Mouse (Mus musculus): ENCODE measurements at regions not wholly inside any gene's neighbourhood (a gene's known extent, or its start where the extent isn't known, plus 50 kb on each side); places are given as distances from the start of the nearest gene placed in this dataset.

DNA sequence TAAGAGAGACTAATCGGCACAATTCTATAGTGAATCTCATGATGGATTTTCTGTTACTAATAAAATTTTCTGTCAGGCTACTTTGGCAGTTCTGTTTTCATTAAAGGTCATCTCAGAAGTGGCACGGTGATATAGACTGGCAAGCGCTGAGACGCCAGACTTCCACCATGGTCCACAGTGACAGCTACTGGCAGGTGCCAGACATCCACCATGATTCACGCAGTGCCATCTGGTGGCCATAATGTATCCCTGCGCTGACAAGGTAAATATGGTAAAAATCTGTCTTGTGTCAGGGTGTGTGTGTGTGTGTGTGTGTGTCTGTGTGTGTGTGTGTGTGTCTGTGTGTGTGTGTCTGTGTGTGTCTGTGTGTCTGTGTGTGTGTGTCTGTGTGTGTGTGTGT, 632.7 kb downstream of the Defb40 start:
- peak; percentile 85 for TF ChIP-seq CTCF (IDR thresholded peaks at IDR 0.05; ENCODE audit: extremely low read depth, insufficient read depth, low read length)
- no peak for TF ChIP-seq POLR2A (IDR thresholded peaks at IDR 0.05; ENCODE audit: extremely low read depth, insufficient read depth, low read length)

Data from cortical plate, adult 2 months (tissue).